Mouse (Mus musculus) brain, embryonic 14.5 days (tissue): ENCODE measurements at regions not wholly inside any gene's neighbourhood (a gene's known extent, or its start where the extent isn't known, plus 50 kb on each side); places are given as distances from the start of the nearest gene placed in this dataset.

Experiments
- CTCF ChIP-seq: fragments of 200-500 bp; IDR thresholded peaks from 2 replicates; pipeline ENCODE4 v1.5.1; 2012; ENCODE audit warnings: inconsistent platforms, mild to moderate bottlenecking, moderate library complexity, borderline replicate concordance; ENCODE audit not compliant: insufficient read depth, insufficient read length; ENCODE audit errors: extremely low read depth
- POLR2A ChIP-seq: fragments of 200-500 bp; IDR thresholded peaks from 2 replicates; pipeline ENCODE4 v1.6.1; 2012; ENCODE audit warnings: mild to moderate bottlenecking, inconsistent platforms, borderline replicate concordance; ENCODE audit not compliant: poor library complexity, insufficient read depth, insufficient read length, severe bottlenecking; ENCODE audit errors: extremely low read depth

DNA sequence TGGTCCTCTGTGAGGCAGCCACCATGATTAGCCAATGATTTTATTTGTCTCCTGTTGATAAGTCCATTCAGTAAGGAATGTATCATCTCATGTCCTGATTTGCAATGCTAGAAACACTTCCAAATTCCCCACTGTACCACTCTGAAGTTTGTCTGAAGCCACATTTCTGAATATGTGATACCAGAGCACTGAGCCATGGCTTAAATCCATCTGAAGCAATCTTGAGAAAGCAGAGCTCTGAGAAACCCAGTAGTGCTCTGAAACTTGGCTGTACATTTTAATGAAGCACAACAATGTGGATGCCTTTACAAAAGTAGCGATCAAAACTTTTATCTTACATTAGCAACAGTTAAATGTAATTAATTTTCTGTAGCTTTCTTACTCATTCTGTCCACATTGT lies 850.0 kb downstream of the Jrkl start:
- TF ChIP-seq CTCF, result no peak
- no peak for TF ChIP-seq POLR2A
